Mouse (Mus musculus): ENCODE measurements around the gene Ajm1.
A peak's percentile ranks its signal among the peaks of the same experiment; 100 is the strongest.
"Not testable (repeated sequence)": the region's sequence is repeated elsewhere in the genome, so short reads cannot be mapped to it uniquely, and the experiment has no call there.

The Ajm1 gene

GRCm38 (mm10) chr2:25568473-25569019 lies 13.0 kb downstream of the Ajm1 start:
- DNase-seq (ENCODE audit: extremely low read depth, low read depth): no peak

GRCm38 (mm10) chr2:25566558-25566957 lies 15.0 kb downstream of the Ajm1 start:
- no peak for DNase-seq (ENCODE audit: extremely low read depth, low read depth)

GRCm38 (mm10) chr2:25565741-25566140 lies 15.8 kb downstream of the Ajm1 start:
- DNase-seq (ENCODE audit: extremely low read depth, low read depth): no peak

GRCm38 (mm10) chr2:25561946-25562345 lies 19.6 kb downstream of the Ajm1 start:
- no peak for DNase-seq (ENCODE audit: extremely low read depth, low read depth)

- DNase-seq (ENCODE audit: extremely low read depth, low read depth): no peak
These were observed 21.0 kb downstream of the Ajm1 start for GRCm38 (mm10) chr2:25560551-25560950.

- no peak for DNase-seq (ENCODE audit: extremely low read depth, low read depth)
These were observed 22.8 kb downstream of the Ajm1 start for GRCm38 (mm10) chr2:25558774-25559173.

GRCm38 (mm10) chr2:25557964-25558360 lies 23.6 kb downstream of the Ajm1 start:
- no peak for DNase-seq (ENCODE audit: extremely low read depth, low read depth)

- DNase-seq (ENCODE audit: extremely low read depth, low read depth): no peak
These were observed 24.2 kb downstream of the Ajm1 start, which contains the start of gene Edf1 for GRCm38 (mm10) chr2:25557221-25557963. Gene Edf1, plus strand, starts transcription at chr2:25557847.

GRCm38 (mm10) chr2:25556296-25556695 lies 25.3 kb downstream of the Ajm1 start:
- DNase-seq (ENCODE audit: extremely low read depth, low read depth): no peak

GRCm38 (mm10) chr2:25555479-25555878 lies 26.1 kb downstream of the Ajm1 start:
- not testable (repeated sequence) for DNase-seq (ENCODE audit: extremely low read depth, low read depth)

GRCm38 (mm10) chr2:25553171-25553786 lies 28.3 kb downstream of the Ajm1 start:
- peak; percentile 36 for DNase-seq (ENCODE audit: extremely low read depth, low read depth)

- no peak for DNase-seq (ENCODE audit: extremely low read depth, low read depth)
These were observed 30.4 kb downstream of the Ajm1 start for GRCm38 (mm10) chr2:25551186-25551585.

- no peak for DNase-seq (ENCODE audit: extremely low read depth, low read depth)
These were observed 32.3 kb downstream of the Ajm1 start for GRCm38 (mm10) chr2:25549021-25549991.

GRCm38 (mm10) chr2:25546811-25547491 lies 34.6 kb downstream of the Ajm1 start, which contains the start of gene Traf2:
Gene Traf2, minus strand, starts transcription at chr2:25546940.
- peak; percentile 98 for DNase-seq (ENCODE audit: extremely low read depth, low read depth)

- peak; percentile 18 for DNase-seq (ENCODE audit: extremely low read depth, low read depth)
These were observed 35.4 kb downstream of the Ajm1 start for GRCm38 (mm10) chr2:25545996-25546810.

- no peak for DNase-seq (ENCODE audit: extremely low read depth, low read depth)
These were observed 39.8 kb downstream of the Ajm1 start for GRCm38 (mm10) chr2:25541644-25542367.

GRCm38 (mm10) chr2:25540541-25540948 lies 41.0 kb downstream of the Ajm1 start:
- DNase-seq (ENCODE audit: extremely low read depth, low read depth): no peak

- DNase-seq (ENCODE audit: extremely low read depth, low read depth): no peak
These were observed 45.0 kb downstream of the Ajm1 start for GRCm38 (mm10) chr2:25536531-25536930.

- DNase-seq (ENCODE audit: extremely low read depth, low read depth): no peak
These were observed 46.7 kb downstream of the Ajm1 start for GRCm38 (mm10) chr2:25534866-25535182.
